Mouse (Mus musculus) CH12.LX (cell line): ENCODE results near the gene 5031439G07Rik.

ENCODE experiments used
- CTCF ChIP-seq, 2 experiments: IDR thresholded peaks in 1 of 2; conservative IDR thresholded peaks in 1 of 2; 2 replicates each; pipeline ENCODE4 v1.5.1; 2011 to 2012; ENCODE audit warnings: low read depth in 2 of 2, low read length in 2 of 2, improper control_type of control experiment in 1 of 2, inconsistent platforms in 1 of 2, mild to moderate bottlenecking in 1 of 2, moderate library complexity in 1 of 2
- KAT2A ChIP-seq: IDR thresholded peaks from 2 replicates; pipeline ENCODE4 v1.6.1; 2012; ENCODE audit warnings: low read length, improper control_type of control experiment, inconsistent platforms; ENCODE audit not compliant: insufficient replicate concordance
- MXI1 ChIP-seq: IDR thresholded peaks from 2 replicates; pipeline ENCODE4 v1.6.1; 2011; ENCODE audit warnings: mild to moderate bottlenecking, low read depth, low read length, improper control_type of control experiment
- SIN3A ChIP-seq: IDR thresholded peaks from 2 replicates; pipeline ENCODE4 v1.6.1; 2012; ENCODE audit warnings: low read length, improper control_type of control experiment, inconsistent platforms
- TCF12 ChIP-seq: IDR thresholded peaks from 2 replicates; pipeline ENCODE4 v1.6.1; 2014; ENCODE audit warnings: low read depth, mild to moderate bottlenecking, inconsistent platforms, low read length, improper control_type of control experiment
- USF1 ChIP-seq: IDR thresholded peaks from 2 replicates; pipeline ENCODE4 v1.6.1; 2014; ENCODE audit warnings: low read depth, mild to moderate bottlenecking, inconsistent platforms, low read length, improper control_type of control experiment
- ZNF384 ChIP-seq: IDR thresholded peaks from 2 replicates; pipeline ENCODE4 v1.6.1; 2012; ENCODE audit warnings: low read depth, low read length, improper control_type of control experiment, inconsistent platforms

DNA sequence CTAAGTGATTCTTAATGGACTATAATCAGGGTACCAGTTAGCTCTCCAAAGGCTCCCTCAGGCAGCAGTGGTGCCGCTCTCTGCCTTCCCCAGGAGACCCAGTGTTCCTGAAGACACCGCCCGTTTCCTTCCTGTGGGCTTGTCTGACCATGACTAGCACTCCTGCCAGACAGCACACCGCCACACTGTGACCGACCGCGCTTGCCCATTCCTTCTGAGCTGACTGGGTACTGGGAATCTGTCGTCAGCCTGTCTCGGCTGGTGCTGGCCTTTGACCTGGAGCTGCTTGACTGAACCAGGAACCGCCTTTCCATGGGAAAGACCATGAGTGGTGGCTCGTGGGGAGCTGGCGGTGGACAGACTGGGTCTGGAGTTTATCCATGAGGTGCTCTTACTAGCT lies 48.2 kb downstream of the 5031439G07Rik start:
- TF ChIP-seq CTCF (conservative IDR thresholded peaks at IDR 0.05 in 1 of 2, IDR thresholded peaks at IDR 0.05 in 1 of 2; ENCODE audit: low read depth in 2 of 2, low read length in 2 of 2), result no peak
- no peak for TF ChIP-seq MXI1
- TF ChIP-seq TCF12, result no peak
- TF ChIP-seq KAT2A, result no peak
- TF ChIP-seq USF1, result no peak
- TF ChIP-seq ZNF384, result no peak
- TF ChIP-seq SIN3A, result no peak
